Mouse (Mus musculus) MEL (cell line): ENCODE measurements around the gene Ube2q1. TPM values are rescaled to one million over a fixed set of nuclear protein-coding genes. Genes with fewer than 3 reads are reported as not detected.
A peak's percentile ranks its signal among the peaks of the same experiment; 100 is the strongest.

Source experiments
- DNase-seq: peaks from one replicate; pipeline ENCODE4 v3.0.0; 2011; ENCODE audit warnings: low read depth, low spot score
- H3K27ac ChIP-seq: 2 replicates; pipeline ENCODE4 v1.5.1; 2012; ENCODE audit warnings: low read depth, mild to moderate bottlenecking, control low read depth, low read length, moderate library complexity; ENCODE audit not compliant: control insufficient read depth
- H3K27me3 ChIP-seq, 2 experiments: fragments of 150-350 bp in 1 of 2; sonication (generic) in 1 of 2; 2 replicates each; pipeline ENCODE4 v1.6.1; 2012; ENCODE audit warnings: low read length in 2 of 2, mild to moderate bottlenecking in 2 of 2, improper control_type of control experiment in 1 of 2, moderate library complexity in 1 of 2; ENCODE audit not compliant: insufficient read depth in 2 of 2, control insufficient read depth in 1 of 2
- H3K36me3 ChIP-seq, 2 experiments: 2 replicates each; pipeline ENCODE4 v1.6.1; 2012 to 2014; ENCODE audit warnings: low read length in 2 of 2, improper control_type of control experiment in 1 of 2, inconsistent platforms in 1 of 2, mild to moderate bottlenecking in 1 of 2; ENCODE audit not compliant: insufficient read depth in 2 of 2, control insufficient read depth in 1 of 2
- H3K4me1 ChIP-seq, 2 experiments: fragments of 150-350 bp in 1 of 2; sonication (generic) in 1 of 2; 2 replicates each; pipeline ENCODE4 v1.6.1; 2012; ENCODE audit warnings: low read length in 2 of 2, improper control_type of control experiment in 1 of 2, mild to moderate bottlenecking in 1 of 2; ENCODE audit not compliant: insufficient read depth in 2 of 2, control insufficient read depth in 1 of 2
- H3K4me3 ChIP-seq, 2 experiments: fragments of 150-350 bp in 1 of 2; sonication (generic) in 1 of 2; 2 replicates each; pipeline ENCODE4 v1.5.1; 2012; ENCODE audit warnings: low read depth in 2 of 2, low read length in 2 of 2, mild to moderate bottlenecking in 2 of 2, moderate library complexity in 2 of 2, control low read depth in 1 of 2, improper control_type of control experiment in 1 of 2; ENCODE audit not compliant: control insufficient read depth in 1 of 2, insufficient read depth in 1 of 2
- H3K79me2 ChIP-seq: 2 replicates; pipeline ENCODE4 v1.6.1; 2012; ENCODE audit warnings: mild to moderate bottlenecking, low read length, moderate library complexity; ENCODE audit not compliant: control insufficient read depth, poor library complexity, insufficient read depth
- H3K9ac ChIP-seq: 2 replicates; pipeline ENCODE4 v1.6.1; 2012; ENCODE audit warnings: low read depth, mild to moderate bottlenecking, control low read depth, low read length, moderate library complexity; ENCODE audit not compliant: control insufficient read depth, poor library complexity, severe bottlenecking
- H3K9me3 ChIP-seq: fragments of 150-350 bp; sonication (generic); replicated peaks from 2 replicates; pipeline ENCODE4 v1.6.1; 2012; ENCODE audit warnings: mild to moderate bottlenecking, low read length, improper control_type of control experiment, moderate library complexity; ENCODE audit not compliant: insufficient read depth
- BHLHE40 ChIP-seq: IDR thresholded peaks from 2 replicates; pipeline ENCODE4 v1.6.1; 2012; ENCODE audit warnings: low read depth, mild to moderate bottlenecking, inconsistent platforms, low read length, improper control_type of control experiment, borderline replicate concordance
- ELF1 ChIP-seq: IDR thresholded peaks from 2 replicates; pipeline ENCODE4 v1.6.1; 2014; ENCODE audit warnings: low read depth, mild to moderate bottlenecking, inconsistent platforms, low read length, improper control_type of control experiment, moderate library complexity
- EP300 ChIP-seq, 2 experiments: IDR thresholded peaks; 2 replicates each; pipeline ENCODE4 v1.6.1; 2011; ENCODE audit warnings: improper control_type of control experiment in 2 of 2, low read length in 2 of 2, low read depth in 1 of 2, mild to moderate bottlenecking in 1 of 2
- GABPA ChIP-seq: IDR thresholded peaks from 2 replicates; pipeline ENCODE4 v1.6.1; 2012; ENCODE audit warnings: low read depth, mild to moderate bottlenecking, inconsistent platforms, low read length, improper control_type of control experiment, moderate library complexity
- HCFC1 ChIP-seq: IDR thresholded peaks from 2 replicates; pipeline ENCODE4 v1.6.1; 2012; ENCODE audit warnings: low read depth, mild to moderate bottlenecking, inconsistent platforms, low read length, improper control_type of control experiment, moderate library complexity
- KAT2A ChIP-seq: conservative IDR thresholded peaks from 2 replicates; pipeline ENCODE4 v1.6.1; 2012; ENCODE audit warnings: low read depth, low read length, improper control_type of control experiment, inconsistent platforms
- MXI1 ChIP-seq: IDR thresholded peaks from 2 replicates; pipeline ENCODE4 v1.6.1; 2011; ENCODE audit warnings: mild to moderate bottlenecking, low read depth, low read length, improper control_type of control experiment
- MYB ChIP-seq: IDR thresholded peaks from 2 replicates; pipeline ENCODE4 v1.6.1; 2011; ENCODE audit warnings: mild to moderate bottlenecking, low read depth, low read length, improper control_type of control experiment
- MYC ChIP-seq: IDR thresholded peaks from 2 replicates; pipeline ENCODE4 v1.6.1; 2011; ENCODE audit warnings: low read depth, mild to moderate bottlenecking, low read length, improper control_type of control experiment, moderate library complexity
- NELFE ChIP-seq: IDR thresholded peaks from 2 replicates; pipeline ENCODE4 v1.6.1; 2011; ENCODE audit warnings: low read depth, low read length, improper control_type of control experiment
- POLR2A ChIP-seq, 2 experiments: IDR thresholded peaks; 2 replicates each; pipeline ENCODE4 v1.6.1; 2011 to 2012; ENCODE audit warnings: low read length in 2 of 2, mild to moderate bottlenecking in 2 of 2, control low read depth in 1 of 2, improper control_type of control experiment in 1 of 2, low read depth in 1 of 2, moderate library complexity in 1 of 2; ENCODE audit not compliant: control insufficient read depth in 1 of 2, insufficient read depth in 1 of 2, poor library complexity in 1 of 2
- POLR2AphosphoS5 ChIP-seq: IDR thresholded peaks from 2 replicates; pipeline ENCODE4 v1.6.1; 2012; ENCODE audit warnings: low read depth, borderline replicate concordance, mild to moderate bottlenecking, inconsistent platforms, low read length, moderate library complexity, mixed read lengths
- SMC3 ChIP-seq: IDR thresholded peaks from 2 replicates; pipeline ENCODE4 v1.6.1; 2011; ENCODE audit warnings: low read depth, low read length, improper control_type of control experiment
- TBP ChIP-seq: IDR thresholded peaks from 2 replicates; pipeline ENCODE4 v1.8.0; 2011; ENCODE audit warnings: low read depth, low read length, improper control_type of control experiment
- USF2 ChIP-seq, 2 experiments: IDR thresholded peaks; 2 replicates each; pipeline ENCODE4 v1.6.1; 2011 to 2012; ENCODE audit warnings: improper control_type of control experiment in 2 of 2, low read length in 2 of 2, borderline replicate concordance in 1 of 2, inconsistent platforms in 1 of 2, low read depth in 1 of 2, mild to moderate bottlenecking in 1 of 2; ENCODE audit not compliant: insufficient read depth in 1 of 2
- ZKSCAN1 ChIP-seq: IDR thresholded peaks from 2 replicates; pipeline ENCODE4 v1.6.1; 2012; ENCODE audit warnings: low read depth, mild to moderate bottlenecking, inconsistent platforms, low read length, improper control_type of control experiment, moderate library complexity
- ZMIZ1 ChIP-seq: IDR thresholded peaks from 2 replicates; pipeline ENCODE4 v1.6.1; 2012; ENCODE audit warnings: low read depth, mild to moderate bottlenecking, inconsistent platforms, low read length, improper control_type of control experiment, moderate library complexity
- polyA plus RNA-seq, 2 experiments: library from polyadenylated mRNA; stranded (reverse) in 1 of 2; unstranded in 1 of 2; fragments of >175 nt in 1 of 2; fragments of >200 nt in 1 of 2; gene quantifications; 2 replicates each; pipeline versions ENCODE4 v1.2.1 to v1.2.4; 2012; ENCODE audit warnings: low replicate concordance in 2 of 2, low read depth in 1 of 2; ENCODE audit not compliant: insufficient read length in 2 of 2, insufficient read depth in 1 of 2, missing spikeins in 1 of 2
- total RNA-seq: library from RNA; depleted of rRNA; stranded (reverse); fragments of 300-350 nt; gene quantifications from 2 replicates; pipeline ENCODE4 v1.2.3, GENCODE M21; 2012

Gene Ube2q1
- total and polyA plus RNA-seq, 3 experiments, result 73.8 to 162 (median 89.0) TPM

GRCm38 (mm10) chr3:89774236-89774960 lies 982 bp downstream of the Ube2q1 start (continued):
- TF ChIP-seq GABPA, result no peak
- no peak for TF ChIP-seq BHLHE40
- peak; percentile 78 for TF ChIP-seq TBP
- TF ChIP-seq ZMIZ1, result 0 out of 2 replicates have a peak, but pooled peaks have one; percentile 53
- TF ChIP-seq KAT2A, result no peak
- TF ChIP-seq MYC, result peak; percentile 76; the same call in 1 of the 2 replicates
- peak; percentile 36 to 57; a peak in 2 of 4 replicates for TF ChIP-seq EP300 (IDR thresholded peaks at IDR 0.05; ENCODE audit: low read depth in 1 of 2, low read length in 2 of 2)
- 0 out of 2 replicates have a peak, but pooled peaks have one; percentile 47 for TF ChIP-seq HCFC1
- TF ChIP-seq USF2 (IDR thresholded peaks at IDR 0.05; ENCODE audit: borderline replicate concordance in 1 of 2, insufficient read depth in 1 of 2, low read depth in 1 of 2, low read length in 2 of 2), result no peak
- TF ChIP-seq SMC3, result no peak
- TF ChIP-seq POLR2A (IDR thresholded peaks at IDR 0.05; ENCODE audit: control insufficient read depth in 1 of 2, insufficient read depth in 1 of 2, low read depth in 1 of 2, low read length in 2 of 2, poor library complexity in 1 of 2), result peak; percentile 19 to 84; a peak in 2 of 4 replicates
- no peak for TF ChIP-seq MYB
- no peak for TF ChIP-seq ZKSCAN1
- TF ChIP-seq MXI1, result peak; percentile 86; the same call in 1 of the 2 replicates
- TF ChIP-seq NELFE, result peak; percentile 59; the same call in 1 of the 2 replicates
- no peak; the same call in 1 of the 2 replicates for TF ChIP-seq POLR2AphosphoS5
- TF ChIP-seq, all 39 proteins: peak for 15

GRCm38 (mm10) chr3:89776001-89776400 lies 2.6 kb downstream of the Ube2q1 start:
- TF ChIP-seq USF2 (IDR thresholded peaks at IDR 0.05; ENCODE audit: borderline replicate concordance in 1 of 2, insufficient read depth in 1 of 2, low read depth in 1 of 2, low read length in 2 of 2) (no peak), POLR2A (IDR thresholded peaks at IDR 0.05; ENCODE audit: control insufficient read depth in 1 of 2, insufficient read depth in 1 of 2, low read depth in 1 of 2, low read length in 2 of 2, poor library complexity in 1 of 2) (peak in 1 of 2 experiments; percentile 21; a peak in 1 of 4 replicates), ELF1 (no peak)
- peaks cover 26 to 33% of the 10 kb centered on the region in 2 experiments for H3K36me3 ChIP-seq
- no peak for DNase-seq
- H3K9ac ChIP-seq, result no peak overlapping the region
- H3K27me3 ChIP-seq, result no peaks in the 10 kb centered on the region
- H3K79me2 ChIP-seq, result peaks cover 41% of the 10 kb centered on the region
- H3K27ac ChIP-seq, result no peak overlapping the region
- no peaks in the 10 kb centered on the region for H3K9me3 ChIP-seq
- H3K4me1 ChIP-seq, result peaks cover 14 to 27% of the 10 kb centered on the region in 2 experiments
- H3K4me3 ChIP-seq, result no peak overlapping the region
